Comparison of ENCODE assay signal across 12 mouse cellular contexts in genomic region chr12:35016056-35016455, GRCm38 (mm10). TPM values are rescaled to one million over a fixed set of nuclear protein-coding genes. Genes with fewer than 3 reads are reported as not detected.
A peak's percentile ranks its signal among the peaks of the same experiment; 100 is the strongest.
DNase-seq lines count a peak whose midpoint lies in the region; ATAC-seq lines count a peak whose summit lies in the region.
"Had no signal": no experiment of that assay in that cellular context is flagged by ENCODE, and none has a peak within 500 bp of the region (broad histone marks: within the 10 kb centered on the region; RNA-seq: fewer than 3 reads in every experiment).

No protein-coding gene starts in this region.

- no peaks in the 10 kb centered on the region for H3K4me1 ChIP-seq in hindbrain, embryonic 14.5 days (replicated peaks; ENCODE audit: control insufficient read depth, insufficient read depth, low read length)
- H3K4me1 ChIP-seq in hindbrain, embryonic 12.5 days, result no peaks in the 10 kb centered on the region
- H3K4me1 ChIP-seq in embryonic facial prominence, embryonic 14.5 days (ENCODE audit: control insufficient read depth, insufficient read depth, low read length), result no peaks in the 10 kb centered on the region
- H3K4me1 ChIP-seq: heart, embryonic 10.5 days; stomach, embryonic 15.5 days had no signal

- WGBS in hindbrain, embryonic 14.5 days, result 59% methylated on average over 3 of the region's 3 CpGs
- WGBS in hindbrain, embryonic 12.5 days, result 65% methylated on average over 3 of the region's 3 CpGs
- 56% methylated on average over 3 of the region's 3 CpGs for WGBS in embryonic facial prominence, embryonic 14.5 days

- H3K4me2 ChIP-seq in hindbrain, embryonic 14.5 days (replicated peaks), result no peak overlapping the region
- no peak overlapping the region for H3K4me2 ChIP-seq in hindbrain, embryonic 12.5 days (replicated peaks)
- H3K4me2 ChIP-seq in embryonic facial prominence, embryonic 14.5 days (ENCODE audit: low read depth, low read length), result no peak overlapping the region
- H3K4me2 ChIP-seq: stomach, embryonic 15.5 days had no signal

- no peak overlapping the region for H3K27ac ChIP-seq in hindbrain, embryonic 14.5 days
- no peak overlapping the region for H3K27ac ChIP-seq in hindbrain, embryonic 12.5 days
- H3K27ac ChIP-seq in embryonic facial prominence, embryonic 14.5 days (replicated peaks; ENCODE audit: low read depth, low read length), result no peak overlapping the region
- H3K27ac ChIP-seq: heart, embryonic 10.5 days; stomach, embryonic 15.5 days had no signal

- peak; percentile 69 for DNase-seq in hindbrain, embryonic 14.5 days (ENCODE audit: low spot score)
- peak; percentile 7 for DNase-seq in lung, postnatal 10 days
- no peak for DNase-seq in lung, postnatal 14 days
- peak; percentile 69 for DNase-seq in embryonic facial prominence, embryonic 14.5 days (ENCODE audit: low spot score)
- peak; percentile 34 for DNase-seq in splenic B cell, adult 2 months (ENCODE audit: low read depth, low spot score)
- no peak for DNase-seq in heart, adult 11 months

- H3K27me3 ChIP-seq in hindbrain, embryonic 14.5 days (ENCODE audit: control insufficient read depth, insufficient read depth, low read length), result no peaks in the 10 kb centered on the region
- H3K27me3 ChIP-seq in hindbrain, embryonic 12.5 days, result no peaks in the 10 kb centered on the region
- H3K27me3 ChIP-seq in embryonic facial prominence, embryonic 14.5 days (replicated peaks; ENCODE audit: control insufficient read depth, insufficient read depth, low read length), result no peaks in the 10 kb centered on the region
- no peaks in the 10 kb centered on the region for H3K27me3 ChIP-seq in splenic B cell, adult 2 months (ENCODE audit: control insufficient read depth, insufficient read depth, low read length, poor library complexity, severe bottlenecking)
- H3K27me3 ChIP-seq: stomach, embryonic 15.5 days had no signal

- no peak for ATAC-seq in hindbrain, embryonic 14.5 days (ENCODE audit: low FRiP score)
- ATAC-seq in hindbrain, embryonic 12.5 days (ENCODE audit: low FRiP score), result no peak
- no peak for ATAC-seq in embryonic facial prominence, embryonic 14.5 days (ENCODE audit: low read depth)
- ATAC-seq in granulocyte monocyte progenitor cell, adult 5-6 weeks (replicated peaks; ENCODE audit: poor library complexity, severe bottlenecking), result no peak

- H3K4me3 ChIP-seq in hindbrain, embryonic 14.5 days (replicated peaks; ENCODE audit: low read length), result no peak overlapping the region
- H3K4me3 ChIP-seq in hindbrain, embryonic 12.5 days, result no peak overlapping the region
- no peak overlapping the region for H3K4me3 ChIP-seq in embryonic facial prominence, embryonic 14.5 days (ENCODE audit: low read depth, low read length)
- H3K4me3 ChIP-seq: heart, embryonic 10.5 days; stomach, embryonic 15.5 days had no signal

- no peaks in the 10 kb centered on the region for H3K9me3 ChIP-seq in hindbrain, embryonic 14.5 days (ENCODE audit: control insufficient read depth, low read length)
- no peaks in the 10 kb centered on the region for H3K9me3 ChIP-seq in hindbrain, embryonic 12.5 days (replicated peaks)
- no peaks in the 10 kb centered on the region for H3K9me3 ChIP-seq in embryonic facial prominence, embryonic 14.5 days (ENCODE audit: control insufficient read depth, low read length)
- H3K9me3 ChIP-seq: heart, embryonic 10.5 days; stomach, embryonic 15.5 days had no signal

- H3K36me3 ChIP-seq in hindbrain, embryonic 14.5 days (replicated peaks; ENCODE audit: control insufficient read depth, insufficient read depth), result no peaks in the 10 kb centered on the region
- H3K36me3 ChIP-seq in hindbrain, embryonic 12.5 days, result no peaks in the 10 kb centered on the region
- no peaks in the 10 kb centered on the region for H3K36me3 ChIP-seq in embryonic facial prominence, embryonic 14.5 days (ENCODE audit: control insufficient read depth, insufficient read depth, low read length)
- H3K36me3 ChIP-seq in splenic B cell, adult 2 months (ENCODE audit: control insufficient read depth, insufficient read depth, low read length, poor library complexity, severe bottlenecking), result no peaks in the 10 kb centered on the region
- H3K36me3 ChIP-seq: heart, embryonic 10.5 days; stomach, embryonic 15.5 days had no signal

- no peak overlapping the region for H3K9ac ChIP-seq in hindbrain, embryonic 14.5 days
- no peak overlapping the region for H3K9ac ChIP-seq in hindbrain, embryonic 12.5 days
- H3K9ac ChIP-seq in embryonic facial prominence, embryonic 14.5 days (ENCODE audit: low read depth, low read length), result no peak overlapping the region
- H3K9ac ChIP-seq: stomach, embryonic 15.5 days had no signal

RNA-seq across cellular contexts. Expression of gene Snx13, which starts 30.9 kb away (rescaled TPM):
- polyA plus RNA-seq in hindbrain, embryonic 14.5 days (2014; fragmentation: Nextera tagmentation; extraction: Ambion mirVana), result 32.8 and 37.1 TPM in 2 replicates
- 24.7 and 28.2 TPM in 2 replicates for polyA plus RNA-seq in hindbrain, embryonic 12.5 days (2016; fragmentation: Nextera tagmentation; extraction: Ambion mirVana)
- polyA plus RNA-seq in embryonic facial prominence, embryonic 14.5 days (2014; fragmentation: Nextera tagmentation; extraction: Ambion mirVana), result 29.0 and 32.1 TPM in 2 replicates
- total RNA-seq in granulocyte monocyte progenitor cell, adult 5-6 weeks (2014; fragmentation: Nextera tagmentation), result 14.4 and 15.6 TPM in 2 replicates
- 26.5 and 30.5 TPM in 2 replicates for total RNA-seq in granulocyte monocyte progenitor cell, adult 5-6 weeks (2017)

RNA-seq across cellular contexts. Expression of gene Prps1l1, which starts 31.5 kb away (rescaled TPM):
- not detected in 2 replicates for polyA plus RNA-seq in hindbrain, embryonic 14.5 days (2014; fragmentation: Nextera tagmentation; extraction: Ambion mirVana)
- polyA plus RNA-seq in hindbrain, embryonic 12.5 days (2016; fragmentation: Nextera tagmentation; extraction: Ambion mirVana), result not detected in 2 replicates
- not detected in 2 replicates for polyA plus RNA-seq in embryonic facial prominence, embryonic 14.5 days (2014; fragmentation: Nextera tagmentation; extraction: Ambion mirVana)
- not detected in 2 replicates for total RNA-seq in granulocyte monocyte progenitor cell, adult 5-6 weeks (2014; fragmentation: Nextera tagmentation)
- total RNA-seq in granulocyte monocyte progenitor cell, adult 5-6 weeks (2017), result 0.05 and 0.95 TPM in 2 replicates
- polyA plus RNA-seq: heart, embryonic 10.5 days; large intestine, adult 2 months; lung, embryonic 16.5 days; stomach, embryonic 15.5 days had no signal

Comparison
In these comparisons a context has a peak if more than half of its experiments do, and no peak if none do; other contexts are left out.
1. DNase-seq: peak in hindbrain, embryonic 14.5 days (single experiment), lung, postnatal 10 days (single experiment), embryonic facial prominence, embryonic 14.5 days (single experiment) and splenic B cell, adult 2 months (single experiment); none in lung, postnatal 14 days (single experiment) and heart, adult 11 months (single experiment).